Mouse (Mus musculus): ENCODE data around the gene Stn1. TPM values are rescaled to one million over a fixed set of nuclear protein-coding genes. Genes with fewer than 3 reads are reported as not detected.
A peak's percentile ranks its signal among the peaks of the same experiment; 100 is the strongest.
"Not testable (repeated sequence)": the region's sequence is repeated elsewhere in the genome, so short reads cannot be mapped to it uniquely, and the experiment has no call there.

Stn1 gene
- total and polyA plus RNA-seq, 2 experiments from 2014 or later: 19.5 to 28.1 TPM

- H3K4me2 ChIP-seq (ENCODE audit: low read depth, low read length, poor library complexity, severe bottlenecking): peak overlapping the region; percentile 71
- H3K9me3 ChIP-seq (ENCODE audit: low read length): no peaks in the 10 kb centered on the region
- no peaks in the 10 kb centered on the region for H3K36me3 ChIP-seq (ENCODE audit: insufficient read depth, low read length)
- DNase-seq (ENCODE audit: low spot score): no peak
- TF ChIP-seq CTCF (IDR thresholded peaks at IDR 0.05): no peak
- ATAC-seq (ENCODE audit: low FRiP score): no peak
- peak overlapping the region; percentile 84 for H3K4me3 ChIP-seq (ENCODE audit: low read depth, low read length)
- no peaks in the 10 kb centered on the region for H3K27me3 ChIP-seq (ENCODE audit: insufficient read depth, low read length)
- H3K4me1 ChIP-seq (ENCODE audit: insufficient read depth, low read length): no peaks in the 10 kb centered on the region; the same call in 1 of the 2 replicates
- peak overlapping the region; percentile 73 for H3K27ac ChIP-seq (ENCODE audit: low read depth, low read length)
- WGBS: 18% methylated on average over 13 of the region's 13 CpGs
- peak overlapping the region; percentile 86; the same call in 1 of the 2 replicates for H3K9ac ChIP-seq (replicated peaks; ENCODE audit: low read length, poor library complexity, severe bottlenecking)
Observed at GRCm38 (mm10) chr19:47578581-47579224, 41.4 kb upstream of the Stn1 start.

DNA sequence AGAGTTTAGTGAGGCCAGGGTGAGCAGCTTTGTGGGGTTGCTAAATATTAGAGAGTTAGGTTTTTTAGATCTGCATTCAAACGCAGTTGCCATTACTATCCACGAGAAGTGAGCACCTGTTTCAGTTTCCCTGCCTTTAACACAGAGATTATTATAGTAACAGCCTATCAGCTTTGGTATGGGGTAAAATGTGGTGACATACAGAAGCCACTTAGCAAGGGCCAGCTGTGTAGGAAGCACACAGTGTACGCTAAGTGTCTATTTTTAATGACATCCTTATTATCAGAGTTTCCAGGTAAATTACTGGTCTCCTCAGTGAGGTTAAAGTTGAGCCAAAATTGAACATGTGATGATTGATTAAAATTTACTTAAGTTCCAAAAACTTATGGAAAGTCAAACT lies 36.4 kb upstream of the Stn1 start:
- Histone ChIP-seq H3K36me3 (ENCODE audit: insufficient read depth, low read length) (no peaks in the 10 kb centered on the region), H3K27ac (ENCODE audit: low read depth, low read length) (no peak overlapping the region), H3K9ac (replicated peaks; ENCODE audit: low read length, poor library complexity, severe bottlenecking) (no peak overlapping the region), H3K9me3 (ENCODE audit: low read length) (no peaks in the 10 kb centered on the region), H3K4me3 (ENCODE audit: low read depth, low read length) (no peak overlapping the region), H3K4me1 (ENCODE audit: insufficient read depth, low read length) (no peaks in the 10 kb centered on the region), H3K27me3 (ENCODE audit: insufficient read depth, low read length) (no peaks in the 10 kb centered on the region), H3K4me2 (ENCODE audit: low read depth, low read length, poor library complexity, severe bottlenecking) (no peak overlapping the region)
- ATAC-seq (ENCODE audit: low FRiP score) (no peak), DNase-seq (ENCODE audit: low spot score) (no peak)
- 94% methylated on average over 3 of the region's 3 CpGs for WGBS
- TF ChIP-seq CTCF (IDR thresholded peaks at IDR 0.05): no peak

DNA sequence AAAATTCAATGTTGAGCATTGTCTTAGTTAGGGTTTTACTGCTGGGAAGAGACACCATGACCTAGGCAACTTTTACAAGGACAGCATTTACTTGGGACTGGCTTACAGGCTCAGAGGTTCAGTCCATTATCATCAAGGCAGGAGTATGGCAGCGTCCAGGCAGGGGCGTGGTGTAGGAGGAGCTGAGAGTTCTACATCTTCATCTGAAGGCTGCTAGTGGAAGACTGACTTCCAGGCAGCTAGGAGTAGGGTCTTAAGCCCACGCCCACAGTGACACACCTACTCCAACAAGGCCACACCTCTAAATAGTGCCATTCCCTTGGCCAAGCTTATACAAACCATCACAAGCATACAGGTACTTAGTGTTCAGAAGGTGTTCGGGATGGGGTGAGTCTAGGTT lies 34.7 kb upstream of the Stn1 start:
- not testable (repeated sequence) for H3K4me1 ChIP-seq (ENCODE audit: insufficient read depth, low read length); H3K9me3 ChIP-seq (ENCODE audit: low read length); ATAC-seq (ENCODE audit: low FRiP score); H3K27ac ChIP-seq (ENCODE audit: low read depth, low read length); H3K4me2 ChIP-seq (ENCODE audit: low read depth, low read length, poor library complexity, severe bottlenecking); H3K9ac ChIP-seq (replicated peaks; ENCODE audit: low read length, poor library complexity, severe bottlenecking); DNase-seq (ENCODE audit: low spot score); H3K27me3 ChIP-seq (ENCODE audit: insufficient read depth, low read length); H3K4me3 ChIP-seq (ENCODE audit: low read depth, low read length); H3K36me3 ChIP-seq (ENCODE audit: insufficient read depth, low read length)
- WGBS: 59% methylated on average over 4 of the region's 4 CpGs

- H3K4me1 ChIP-seq (ENCODE audit: insufficient read depth, low read length): no peaks in the 10 kb centered on the region
- no peaks in the 10 kb centered on the region for H3K9me3 ChIP-seq (ENCODE audit: low read length)
- H3K4me2 ChIP-seq (ENCODE audit: low read depth, low read length, poor library complexity, severe bottlenecking): no peak overlapping the region
- DNase-seq (ENCODE audit: low spot score) (no peak), ATAC-seq (ENCODE audit: low FRiP score) (no peak)
- 94% methylated on average over 5 of the region's 5 CpGs for WGBS
- H3K9ac ChIP-seq (replicated peaks; ENCODE audit: low read length, poor library complexity, severe bottlenecking): no peak overlapping the region
- H3K36me3 ChIP-seq (ENCODE audit: insufficient read depth, low read length): no peaks in the 10 kb centered on the region
- no peak overlapping the region for H3K27ac ChIP-seq (ENCODE audit: low read depth, low read length)
- no peak overlapping the region for H3K4me3 ChIP-seq (ENCODE audit: low read depth, low read length)
- H3K27me3 ChIP-seq (ENCODE audit: insufficient read depth, low read length): no peaks in the 10 kb centered on the region
- TF ChIP-seq CTCF (IDR thresholded peaks at IDR 0.05): no peak
Observed at GRCm38 (mm10) chr19:47570042-47570441, 32.7 kb upstream of the Stn1 start.

GRCm38 (mm10) chr19:47565994-47566393 lies 28.7 kb upstream of the Stn1 start:
- no peak for TF ChIP-seq CTCF (IDR thresholded peaks at IDR 0.05)
- no peaks in the 10 kb centered on the region for H3K36me3 ChIP-seq (ENCODE audit: insufficient read depth, low read length)
- no peaks in the 10 kb centered on the region for H3K4me1 ChIP-seq (ENCODE audit: insufficient read depth, low read length)
- H3K27me3 ChIP-seq (ENCODE audit: insufficient read depth, low read length): no peaks in the 10 kb centered on the region; the same call in 1 of the 2 replicates
- H3K4me2 ChIP-seq (ENCODE audit: low read depth, low read length, poor library complexity, severe bottlenecking): no peak overlapping the region
- DNase-seq (ENCODE audit: low spot score): no peak
- no peaks in the 10 kb centered on the region for H3K9me3 ChIP-seq (ENCODE audit: low read length)
- no peak for ATAC-seq (ENCODE audit: low FRiP score)
- H3K9ac ChIP-seq (replicated peaks; ENCODE audit: low read length, poor library complexity, severe bottlenecking): no peak overlapping the region
- H3K27ac ChIP-seq (ENCODE audit: low read depth, low read length): no peak overlapping the region
- WGBS: 84% methylated on average over 8 of the region's 8 CpGs
- H3K4me3 ChIP-seq (ENCODE audit: low read depth, low read length): no peak overlapping the region

DNA sequence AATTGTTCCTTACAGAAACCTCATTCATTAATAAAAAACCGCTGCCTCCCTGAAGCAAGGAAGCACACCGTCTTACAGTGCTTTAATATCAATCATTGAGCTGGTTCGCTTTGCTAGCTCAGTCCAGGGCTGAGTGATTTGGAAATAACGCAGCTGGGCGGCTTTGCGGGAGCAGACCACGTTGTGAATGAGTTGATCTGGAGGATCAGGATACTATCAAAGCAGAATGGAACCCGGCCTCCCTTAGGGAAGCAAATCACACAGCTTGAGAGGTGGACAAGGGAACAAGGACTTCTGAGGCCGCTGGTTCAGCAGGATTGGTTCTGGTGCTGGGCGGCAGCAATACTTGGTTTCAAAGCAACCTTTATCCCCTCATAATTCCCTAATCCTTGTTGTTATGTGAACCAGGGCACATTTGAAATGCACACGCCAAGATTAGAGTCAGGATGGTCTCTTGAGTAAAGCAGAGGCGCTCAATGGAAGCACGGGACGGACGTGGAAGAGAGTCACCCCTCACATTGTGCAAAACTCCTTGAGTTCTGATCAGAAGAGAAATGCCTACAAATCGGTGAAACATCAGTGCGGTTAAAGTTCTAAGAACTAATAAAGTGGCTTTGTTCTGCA lies 27.8 kb upstream of the Stn1 start:
- no peak overlapping the region for H3K9ac ChIP-seq (replicated peaks; ENCODE audit: low read length, poor library complexity, severe bottlenecking)
- H3K4me3 ChIP-seq (ENCODE audit: low read depth, low read length): no peak overlapping the region
- DNase-seq (ENCODE audit: low spot score) (no peak), ATAC-seq (ENCODE audit: low FRiP score) (no peak)
- H3K27ac ChIP-seq (ENCODE audit: low read depth, low read length): no peak overlapping the region
- WGBS: 17% methylated on average over 17 of the region's 17 CpGs
- H3K36me3 ChIP-seq (ENCODE audit: insufficient read depth, low read length): no peaks in the 10 kb centered on the region
- no peaks in the 10 kb centered on the region for H3K4me1 ChIP-seq (ENCODE audit: insufficient read depth, low read length)
- no peak overlapping the region for H3K4me2 ChIP-seq (ENCODE audit: low read depth, low read length, poor library complexity, severe bottlenecking)
- TF ChIP-seq CTCF (IDR thresholded peaks at IDR 0.05): no peak
- H3K9me3 ChIP-seq (ENCODE audit: low read length): no peaks in the 10 kb centered on the region
- no peaks in the 10 kb centered on the region; the same call in 1 of the 2 replicates for H3K27me3 ChIP-seq (ENCODE audit: insufficient read depth, low read length)
